Mouse (Mus musculus): ENCODE measurements at regions not wholly inside any gene's neighbourhood (a gene's known extent, or its start where the extent isn't known, plus 50 kb on each side); places are given as distances from the start of the nearest gene placed in this dataset.

- H3K27ac ChIP-seq: no peak overlapping the region
- intact Hi-C loops (cut with DNase I): no loop called here
- no peak for DNase-seq (ENCODE audit: extremely low spot score in 1 of 2, low spot score in 2 of 2)
Observed at GRCm38 (mm10) chr19:18331811-18332210, 299.8 kb downstream of the Ostf1 start.

GRCm38 (mm10) chr19:18329421-18329820 is 302.2 kb downstream of the Ostf1 start:
- DNase-seq (ENCODE audit: extremely low spot score in 1 of 2, low spot score in 2 of 2): no peak
- no peak for TF ChIP-seq CTCF (IDR thresholded peaks at IDR 0.05)
- intact Hi-C loops (cut with DNase I): no loop called here
- Histone ChIP-seq H3K27ac (no peak overlapping the region), H3K4me3 (no peak overlapping the region)

More at GRCm38 (mm10) chr19:18331811-18332210, 299.8 kb downstream of the Ostf1 start:
- H3K4me3 ChIP-seq: no peak overlapping the region
- no peak for TF ChIP-seq CTCF (IDR thresholded peaks at IDR 0.05)

- H3K4me3 ChIP-seq: no peak overlapping the region
- intact Hi-C loops (cut with DNase I): no loop called here
- no peak overlapping the region for H3K27ac ChIP-seq
- no peak for TF ChIP-seq CTCF (IDR thresholded peaks at IDR 0.05)
- no peak for DNase-seq (ENCODE audit: extremely low spot score in 1 of 2, low spot score in 2 of 2)
Observed at GRCm38 (mm10) chr19:18318391-18318944, 313.2 kb downstream of the Ostf1 start.

- no peak for DNase-seq (ENCODE audit: extremely low spot score in 1 of 2, low spot score in 2 of 2)
- intact Hi-C loops (cut with DNase I): no loop called here
- Histone ChIP-seq H3K27ac (no peak overlapping the region), H3K4me3 (no peak overlapping the region)
- TF ChIP-seq CTCF (IDR thresholded peaks at IDR 0.05): no peak
Observed at GRCm38 (mm10) chr19:18273415-18273814, 358.2 kb downstream of the Ostf1 start.

- no peak for TF ChIP-seq CTCF (IDR thresholded peaks at IDR 0.05)
- intact Hi-C loops (cut with DNase I): no loop called here
- Histone ChIP-seq H3K4me3 (no peak overlapping the region), H3K27ac (no peak overlapping the region)
- no peak for DNase-seq (ENCODE audit: extremely low spot score in 1 of 2, low spot score in 2 of 2)
Observed at GRCm38 (mm10) chr19:18255074-18255684, 376.4 kb downstream of the Ostf1 start.

- no peak overlapping the region for H3K27ac ChIP-seq
- no peak overlapping the region for H3K4me3 ChIP-seq
- no peak for TF ChIP-seq CTCF (IDR thresholded peaks at IDR 0.05)
- intact Hi-C loops (cut with DNase I): no loop called here
- no peak for DNase-seq (ENCODE audit: extremely low spot score in 1 of 2, low spot score in 2 of 2)
Observed at GRCm38 (mm10) chr19:18253333-18253732, 378.3 kb downstream of the Ostf1 start.
